Mouse (Mus musculus): ENCODE measurements at regions not wholly inside any gene's neighbourhood (a gene's known extent, or its start where the extent isn't known, plus 50 kb on each side); places are given as distances from the start of the nearest gene placed in this dataset.

DNA sequence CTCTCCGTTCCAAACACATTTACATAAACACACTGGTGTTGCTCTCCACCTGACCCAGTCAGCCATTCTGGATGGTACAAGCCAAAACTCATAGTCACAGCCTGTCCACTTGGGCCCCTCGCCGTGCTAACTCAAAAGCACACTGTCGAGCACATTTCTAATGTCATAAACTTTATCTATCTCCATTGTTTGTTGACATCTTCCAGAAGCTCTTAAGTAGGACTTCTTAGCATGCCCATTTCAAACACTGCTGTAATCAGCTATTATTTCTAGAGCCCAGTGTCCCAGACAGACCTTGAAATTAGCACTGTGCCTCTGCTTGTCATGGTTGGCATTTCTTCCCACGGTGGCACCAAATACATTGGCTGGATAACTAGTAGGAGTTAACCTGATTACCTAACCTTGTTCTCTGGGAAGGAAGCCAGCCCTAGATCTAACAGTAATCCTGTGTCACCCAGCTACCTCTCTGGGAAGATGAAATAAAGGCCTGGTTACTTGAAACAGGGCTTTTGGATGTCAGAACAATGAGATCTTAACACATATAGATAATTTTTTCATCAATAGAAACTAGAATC lies 180.1 kb upstream of the Cited2 start:
- no peak for TF ChIP-seq CTCF (conservative IDR thresholded peaks at IDR 0.05; ENCODE audit: insufficient read depth, insufficient read length, low read depth, low read length)
- TF ChIP-seq POLR2A (IDR thresholded peaks at IDR 0.05; ENCODE audit: low read depth, low read length), result no peak

Data from kidney, adult 2 months (tissue).